Mouse (Mus musculus) embryo, embryonic 11.5 days (tissue): Measurements from ENCODE around the gene Stx4a.
"Not testable (repeated sequence)": the region's sequence is repeated elsewhere in the genome, so short reads cannot be mapped to it uniquely, and the experiment has no call there.

Experiments
- DNase-seq: peaks from one replicate; pipeline ENCODE4 v3.0.0-alpha.2; 2012; ENCODE audit warnings: low read depth, low spot score

The Stx4a gene

DNA sequence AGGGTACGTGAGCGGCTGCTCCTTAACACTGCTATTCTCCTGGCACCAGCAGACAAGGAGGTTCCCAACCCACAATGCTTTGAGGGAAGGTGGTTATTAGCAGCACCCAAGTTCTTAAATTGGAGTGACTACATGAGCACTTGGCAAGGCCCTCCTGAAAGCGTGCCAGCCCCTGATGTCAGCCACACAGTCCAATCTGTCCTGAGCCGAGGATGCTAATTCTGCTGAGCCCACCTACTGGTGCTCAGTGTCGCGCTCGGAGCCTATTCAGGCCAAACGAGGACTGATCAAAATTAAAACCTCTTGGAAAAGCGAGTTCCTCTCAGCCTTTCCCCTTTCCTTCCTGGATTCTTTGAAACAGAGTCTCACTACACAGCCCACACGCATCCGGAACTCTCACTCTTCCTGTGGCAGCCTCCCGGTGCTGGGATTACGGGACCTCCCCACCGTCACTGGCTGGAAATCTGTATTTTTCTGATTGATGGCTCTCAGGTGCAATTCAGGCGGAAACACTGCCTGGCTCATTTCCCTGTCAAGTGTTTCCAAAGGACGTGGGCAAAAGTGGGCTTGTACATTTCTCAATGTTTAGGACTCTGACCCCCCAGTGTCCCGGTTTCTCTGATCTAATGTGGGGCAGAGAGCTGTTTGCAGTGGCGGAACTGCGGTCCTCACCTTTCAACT, 9.7 kb upstream of the Stx4a start:
- no peak for DNase-seq

DNA sequence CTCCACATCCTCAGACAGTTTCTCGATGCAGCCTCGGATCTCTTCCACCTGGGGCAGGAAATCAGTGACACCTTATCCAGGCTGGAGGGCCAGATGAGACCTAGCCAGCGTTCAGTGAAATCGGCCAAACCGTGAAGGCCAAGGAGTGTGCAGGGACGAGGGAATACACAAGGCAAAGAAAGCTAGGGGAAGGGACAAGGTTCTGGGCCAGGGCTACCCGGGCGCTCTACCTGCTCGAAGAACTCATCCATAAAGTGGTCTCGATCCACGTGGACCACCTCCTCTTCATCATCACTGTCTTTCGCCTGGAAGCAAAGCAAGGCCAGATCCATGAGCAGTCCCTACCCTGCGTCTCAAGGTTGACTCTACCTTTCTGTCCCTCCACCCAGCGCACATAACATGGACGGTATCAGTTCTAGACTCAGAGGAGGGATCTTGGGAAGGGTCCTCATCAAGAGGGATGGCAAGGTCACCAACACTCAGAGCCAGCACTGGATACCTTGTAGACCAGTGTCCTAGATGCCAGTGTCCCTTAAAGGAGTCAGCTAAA, 8.9 kb upstream of the Stx4a start:
- no peak for DNase-seq

DNA sequence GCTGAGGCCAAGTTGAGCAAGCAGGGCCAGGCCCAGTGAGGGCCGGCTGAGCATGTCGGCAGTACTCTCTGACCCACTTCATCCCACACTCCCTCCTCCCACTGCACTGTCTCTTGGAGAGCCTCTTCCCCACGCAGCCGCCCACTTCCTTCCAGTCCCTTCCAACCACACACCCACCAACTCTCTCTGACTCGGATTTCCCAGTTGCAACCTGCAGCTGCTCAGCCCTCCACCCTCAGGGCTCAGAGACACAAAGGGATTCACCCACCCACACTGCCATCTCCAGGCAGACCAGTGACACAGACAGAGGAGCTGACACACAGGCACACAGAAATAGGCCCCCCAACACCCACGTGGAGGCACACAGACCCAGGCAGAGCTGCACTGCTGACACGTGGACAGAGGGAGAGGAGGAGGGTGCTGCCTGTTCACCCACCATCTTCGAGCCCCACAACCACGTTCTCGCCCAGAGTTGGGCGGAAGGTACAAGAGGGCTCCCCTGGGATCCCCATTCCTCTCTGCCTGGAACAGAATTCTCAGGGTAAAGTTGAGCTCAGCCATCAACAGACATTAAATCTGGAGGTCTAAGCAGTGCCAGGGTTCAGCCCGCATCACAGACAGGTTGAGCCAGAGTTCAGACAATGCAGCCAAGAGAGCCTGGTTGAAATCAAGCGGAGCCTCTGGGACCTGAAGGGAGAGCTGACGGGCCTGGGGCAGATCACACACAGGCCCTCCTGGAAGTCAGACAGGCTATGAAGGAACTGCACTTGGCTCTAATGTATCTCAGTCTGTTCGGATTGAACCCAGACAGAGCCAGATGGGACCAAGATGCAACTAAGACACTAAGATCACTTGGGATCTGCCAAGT, 7.9 kb upstream of the Stx4a start:
- DNase-seq, result no peak

DNA sequence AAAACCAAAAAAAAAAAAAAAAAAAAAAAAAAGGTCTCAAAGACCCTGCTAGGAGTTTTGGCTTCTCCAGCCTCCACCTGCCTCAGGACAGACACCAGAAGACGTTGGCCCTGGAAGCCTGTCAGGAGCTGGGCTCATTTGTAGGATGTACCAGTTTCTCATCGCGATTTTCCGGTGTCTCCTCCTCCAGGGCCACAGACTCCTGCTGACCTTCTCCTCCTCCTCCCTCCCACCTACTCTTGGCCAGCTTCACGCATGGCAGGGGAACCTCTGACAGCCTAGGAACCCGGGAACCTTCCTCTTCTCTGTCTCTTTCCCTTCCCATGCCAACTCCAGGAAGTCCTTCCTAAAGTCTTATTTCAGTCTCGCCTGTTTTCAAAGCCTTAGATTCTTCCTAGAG, 7.0 kb upstream of the Stx4a start:
- no peak for DNase-seq

DNA sequence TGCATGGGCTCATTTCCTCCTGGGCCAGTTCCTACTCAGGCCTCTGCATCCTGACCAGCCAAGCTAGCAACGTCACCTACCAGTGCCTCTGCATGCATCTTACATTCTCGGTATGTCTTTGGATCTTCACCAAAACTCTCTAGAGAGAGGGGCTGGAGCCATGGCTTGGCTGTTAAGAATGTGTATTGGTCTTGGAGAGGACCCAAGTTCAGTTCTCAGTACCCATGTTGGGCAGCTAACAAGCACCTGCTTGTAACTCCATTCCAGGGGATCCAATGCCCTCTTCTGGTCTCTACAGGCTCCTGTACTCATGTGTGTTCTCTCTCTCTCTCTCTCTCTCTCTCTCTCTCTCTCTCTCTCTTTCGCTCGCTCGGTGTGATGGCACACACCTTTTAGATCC, 6.3 kb upstream of the Stx4a start:
- DNase-seq, result no peak

DNA sequence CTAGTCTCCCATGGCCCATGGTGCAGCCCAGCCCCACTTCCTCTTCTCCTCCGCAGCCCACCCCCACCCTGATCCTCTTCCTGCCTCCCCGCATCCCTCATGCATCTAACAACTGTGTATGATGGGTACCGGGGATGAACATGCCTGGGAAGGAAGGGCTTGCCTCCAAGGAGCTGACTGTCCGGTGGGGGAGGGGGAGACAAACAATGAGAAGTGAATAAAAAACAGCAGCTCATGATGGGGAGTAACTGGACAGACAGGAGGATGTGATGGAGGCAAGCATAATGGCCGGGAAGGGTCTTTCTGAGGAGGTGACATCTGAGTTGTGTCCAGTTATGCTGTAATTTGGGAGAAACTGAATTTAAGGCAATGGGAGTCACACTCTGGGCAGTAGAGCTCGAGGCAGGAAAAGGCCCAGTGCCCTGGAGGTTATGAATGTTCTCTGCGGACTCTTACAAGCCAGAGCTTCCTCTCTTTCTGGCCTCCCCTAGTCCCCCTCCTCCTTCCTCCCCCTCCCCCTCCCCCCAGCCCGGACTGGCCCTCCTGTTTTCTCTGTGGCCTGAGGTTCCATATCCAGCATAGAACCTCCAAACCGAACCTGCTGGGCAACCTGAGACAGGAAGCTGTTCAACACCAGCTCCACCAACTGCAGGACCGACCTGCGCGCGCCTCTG, 3.1 kb upstream of the Stx4a start:
- DNase-seq, result no peak

DNA sequence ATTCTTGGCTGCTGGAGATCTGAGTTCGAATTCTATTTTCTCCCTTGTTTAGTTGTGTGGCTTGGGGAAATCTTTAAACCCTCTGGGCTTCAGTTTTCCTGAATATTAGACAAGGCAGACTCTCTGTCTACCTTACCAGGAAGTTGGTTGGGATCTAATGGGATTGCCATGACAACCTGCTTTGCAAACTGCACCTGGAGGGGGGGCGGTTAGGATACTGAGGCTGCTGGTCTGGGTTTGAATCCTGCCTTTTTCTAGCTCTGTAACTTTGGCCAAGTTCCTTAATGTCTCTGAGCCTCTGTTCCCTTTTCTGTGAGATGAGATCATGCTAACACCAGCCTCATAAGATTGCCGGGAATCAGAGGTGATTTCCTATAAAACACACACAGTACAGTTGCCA, 1.6 kb upstream of the Stx4a start:
- no peak for DNase-seq

DNA sequence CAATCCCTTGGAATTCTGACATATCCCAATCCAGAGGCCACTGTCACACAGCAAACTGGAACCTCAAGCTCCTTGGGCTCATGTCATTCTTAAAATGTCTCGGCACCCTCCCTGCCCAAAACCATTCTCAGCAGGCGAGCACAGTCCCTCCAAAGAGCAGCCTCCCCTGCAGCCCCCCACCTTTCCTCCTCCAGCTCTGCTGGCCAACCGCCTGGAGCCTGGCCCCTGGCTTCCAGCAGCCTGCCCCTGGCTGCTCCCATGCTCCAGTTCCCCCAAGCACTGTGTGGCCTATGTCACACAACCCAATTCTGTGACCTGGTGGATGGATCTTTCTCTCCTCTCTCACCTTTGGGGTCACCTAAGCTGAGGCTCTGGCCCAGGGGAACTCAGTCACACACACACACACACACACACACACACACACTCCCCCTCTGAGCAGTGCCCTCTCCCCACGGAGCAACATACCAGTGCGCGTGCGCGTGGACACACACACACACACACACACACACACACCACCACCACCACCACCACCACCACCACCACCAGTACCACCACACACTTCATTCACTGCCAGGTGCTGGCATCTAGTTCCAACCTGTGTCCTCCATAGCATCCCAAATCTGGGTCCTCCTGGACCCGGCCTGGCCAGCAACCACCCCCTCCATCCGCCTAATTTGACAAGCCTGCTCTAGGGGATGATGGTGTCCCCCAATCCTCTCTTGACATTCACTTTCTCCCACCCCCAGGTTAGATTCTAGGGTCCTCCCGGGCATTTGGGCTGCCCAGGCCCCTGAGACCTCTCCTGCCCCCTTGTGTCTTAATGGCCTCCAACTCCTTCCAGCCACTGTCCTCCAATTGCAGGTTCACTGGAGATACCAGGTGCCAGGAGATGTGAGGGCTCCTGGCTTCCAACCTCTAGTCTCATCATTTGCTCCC, 590 bp upstream of the Stx4a start:
- DNase-seq, result no peak

DNA sequence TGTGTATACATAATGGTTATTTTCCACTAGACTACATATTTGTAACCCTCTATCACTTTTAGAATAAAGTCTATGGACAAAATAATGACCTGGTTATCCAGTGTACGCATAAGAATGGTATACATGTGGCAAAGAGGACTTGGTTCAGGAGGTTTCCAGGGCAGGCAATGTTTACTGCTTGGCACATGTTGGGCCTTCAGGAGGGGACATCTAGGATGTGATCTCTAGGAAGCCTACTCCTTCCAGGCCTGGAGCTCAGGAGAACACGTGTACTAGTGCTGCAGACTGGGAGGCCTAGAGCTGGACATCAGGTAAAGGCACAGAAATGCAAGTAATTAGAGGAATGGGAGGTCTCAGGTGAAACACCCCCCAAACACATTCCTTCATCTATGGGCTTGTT, 11.5 kb downstream of the Stx4a start:
- no peak for DNase-seq

DNA sequence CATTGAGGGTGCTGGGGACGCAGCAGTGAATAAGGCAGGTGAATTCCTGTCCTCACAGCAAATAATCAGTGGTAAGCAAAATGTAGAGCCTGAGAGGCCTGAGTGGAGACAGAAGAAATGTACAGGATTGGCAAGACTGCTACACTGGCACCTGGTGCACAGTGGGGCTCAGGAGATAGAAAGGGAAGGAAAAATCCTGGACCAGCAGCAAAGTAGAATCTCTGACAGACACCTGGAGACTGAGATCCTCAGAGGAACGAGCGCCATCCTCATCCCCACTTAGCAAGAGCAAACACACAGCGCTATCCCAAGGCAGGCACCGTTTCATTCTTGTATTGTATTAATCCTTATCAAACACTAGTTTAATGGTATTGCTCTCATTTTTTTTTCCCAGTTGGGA, 13.4 kb downstream of the Stx4a start:
- DNase-seq, result no peak

DNA sequence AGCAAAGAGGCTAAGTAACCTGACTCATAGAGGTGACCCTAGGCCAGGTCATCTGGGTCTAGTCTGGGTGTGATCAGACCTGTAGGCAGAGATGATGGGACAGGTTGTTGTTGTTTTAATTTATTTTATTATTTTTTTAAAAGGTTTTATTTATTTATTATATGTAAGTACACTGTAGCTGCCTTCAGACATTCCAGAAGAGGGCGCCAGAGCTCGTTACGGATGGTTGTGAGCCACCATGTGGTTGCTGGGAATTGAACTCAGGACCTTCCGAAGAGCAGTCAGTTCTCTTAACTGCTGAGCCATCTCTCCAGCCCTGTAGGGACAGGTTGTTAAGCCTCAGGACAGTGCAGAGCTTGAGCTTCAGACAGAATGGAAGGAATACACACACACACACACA, 13.8 kb downstream of the Stx4a start:
- DNase-seq, result not testable (repeated sequence)

DNA sequence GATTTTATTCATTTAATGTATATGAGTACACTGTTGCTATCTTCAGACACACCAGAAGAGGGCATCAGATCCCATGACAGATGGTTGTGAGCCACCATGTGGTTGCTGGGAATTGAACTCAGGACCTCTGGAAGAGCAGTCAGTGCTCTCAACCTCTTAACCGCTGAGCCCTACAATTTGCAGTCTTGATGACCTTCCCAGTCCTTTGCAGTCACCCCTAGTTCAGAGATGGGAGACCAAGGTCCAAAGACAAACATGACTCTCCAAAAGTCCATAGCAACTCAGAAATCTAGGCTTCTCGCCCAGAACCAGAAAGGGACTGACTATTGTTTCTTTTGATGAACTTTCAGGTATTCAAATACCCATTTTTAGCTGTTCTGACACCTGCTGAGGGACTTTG, 15.9 kb downstream of the Stx4a start:
- not testable (repeated sequence) for DNase-seq

DNA sequence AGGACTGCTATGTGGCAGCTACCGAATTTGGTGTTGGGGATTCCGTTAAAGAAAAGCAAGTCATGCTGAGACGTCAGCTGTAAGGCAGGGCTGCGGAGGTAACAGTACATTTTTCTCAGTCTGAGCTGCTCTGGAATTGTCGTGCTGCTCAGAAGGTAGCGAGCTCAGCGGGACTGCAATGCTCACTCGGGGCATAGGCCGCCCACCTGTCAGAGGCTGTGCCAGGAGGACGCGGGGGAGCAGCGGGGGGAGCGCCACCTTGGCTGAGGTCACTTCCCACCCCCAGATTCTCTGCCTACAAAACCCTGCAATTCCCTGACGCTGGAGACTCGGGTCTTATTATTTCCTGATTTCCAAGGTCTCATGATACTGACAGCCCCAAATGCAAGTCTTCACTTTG, 16.8 kb downstream of the Stx4a start:
- no peak for DNase-seq

DNA sequence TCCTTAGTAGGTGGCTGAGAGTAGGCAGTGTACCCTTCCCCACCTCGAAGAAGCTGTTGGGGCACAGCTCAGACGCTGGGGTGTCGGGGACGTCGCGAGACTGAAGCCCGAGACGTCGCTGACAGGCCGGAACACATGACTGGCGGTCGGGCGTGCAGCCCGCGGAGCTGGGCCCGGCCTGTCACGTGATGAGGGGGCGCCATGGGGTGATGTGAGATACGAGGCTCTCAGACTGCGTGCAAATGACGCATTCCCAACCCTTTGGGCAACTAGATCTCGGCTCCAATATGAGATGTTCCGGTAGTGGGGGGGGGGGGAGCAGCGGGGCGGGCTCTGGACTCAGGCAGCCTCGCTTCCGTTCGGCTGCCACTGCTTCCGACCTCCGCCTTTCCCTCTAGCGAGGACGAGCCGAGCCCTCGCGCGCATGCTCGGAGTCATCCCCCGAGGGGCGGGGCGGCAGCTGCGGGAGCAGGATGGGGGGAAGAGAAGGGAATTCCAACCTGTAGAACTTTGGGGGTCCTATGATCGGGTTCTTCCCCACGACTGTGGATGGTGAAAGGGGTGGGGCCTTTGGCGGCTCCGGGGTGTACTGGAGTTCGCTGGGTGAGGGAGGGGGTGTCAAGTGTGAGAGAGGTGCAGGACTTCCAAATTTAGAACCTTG, 17.4 kb downstream of the Stx4a start:
- DNase-seq, result peak; percentile 85

DNA sequence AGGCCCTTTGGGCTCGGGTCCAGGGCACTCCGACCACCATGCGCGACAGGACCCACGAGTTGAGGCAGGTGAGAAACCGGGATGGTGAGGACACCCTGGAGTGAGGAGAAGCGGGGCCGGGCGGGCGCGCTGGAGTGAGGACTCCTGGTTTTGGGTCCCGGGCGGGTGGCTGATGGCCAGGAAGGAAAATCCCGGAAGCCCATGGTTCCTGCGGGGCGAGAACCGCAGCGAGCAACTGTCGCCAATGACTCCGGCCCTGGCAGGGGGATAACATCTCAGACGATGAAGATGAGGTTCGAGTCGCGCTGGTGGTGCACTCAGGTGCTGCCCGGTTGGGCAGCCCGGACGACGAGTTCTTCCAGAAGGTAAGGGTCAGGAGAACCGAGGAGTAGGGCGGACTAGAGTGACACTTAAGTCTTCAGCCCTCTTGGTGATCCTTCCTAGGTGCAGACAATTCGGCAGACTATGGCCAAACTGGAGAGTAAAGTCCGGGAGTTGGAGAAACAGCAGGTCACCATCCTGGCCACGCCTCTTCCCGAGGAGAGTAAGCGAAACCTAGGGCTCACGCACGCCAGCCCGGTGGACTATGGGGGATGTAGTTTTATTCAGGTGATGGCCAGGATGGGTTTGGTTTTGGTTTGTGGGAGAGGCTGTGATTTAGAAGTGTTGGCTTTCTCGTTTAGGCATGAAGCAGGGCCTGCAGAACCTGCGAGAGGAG, 18.1 kb downstream of the Stx4a start:
- peak; percentile 62 for DNase-seq

DNA sequence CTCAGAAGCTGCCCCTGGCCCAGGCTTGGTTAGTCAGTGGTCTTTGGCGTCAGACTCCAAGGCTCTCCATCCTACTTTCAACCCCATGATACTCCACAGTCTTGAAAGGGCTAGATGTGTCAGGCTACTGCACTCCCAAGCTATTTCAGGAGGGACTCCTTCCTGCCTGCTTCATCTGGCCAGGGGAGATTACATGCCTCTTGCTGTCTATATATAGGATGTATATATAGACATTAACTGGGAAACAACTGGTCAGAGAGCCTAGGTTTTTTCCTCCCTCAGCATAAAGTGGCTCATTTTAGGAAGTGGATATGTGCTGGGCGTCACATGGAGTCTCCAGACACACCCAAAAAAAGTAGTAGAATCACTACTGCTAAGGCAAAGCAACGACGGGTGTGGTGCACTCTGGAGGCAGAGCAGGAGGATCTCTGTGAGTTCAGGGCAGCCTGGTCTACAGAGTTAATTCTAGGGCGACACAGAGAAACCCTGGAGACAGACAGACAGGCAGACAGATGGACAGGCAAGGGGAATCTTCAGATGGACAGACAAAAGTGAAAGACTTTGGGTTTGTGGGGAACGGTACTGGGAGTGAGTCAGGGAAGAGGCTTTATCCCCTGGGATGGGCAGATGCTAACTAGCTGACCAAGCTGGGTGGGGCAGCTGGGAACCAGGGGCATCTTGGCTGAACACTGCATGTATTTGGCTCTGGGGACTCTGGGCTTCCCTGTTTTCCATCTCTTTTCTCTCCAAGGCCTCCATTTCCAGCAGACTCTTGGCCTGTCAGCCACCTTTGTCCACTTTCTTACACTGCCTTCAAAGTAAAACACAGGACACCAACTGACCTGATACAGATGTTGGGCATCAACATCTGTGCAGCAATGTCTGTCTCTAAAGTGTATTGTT, 26.1 kb downstream of the Stx4a start:
- no peak for DNase-seq

DNA sequence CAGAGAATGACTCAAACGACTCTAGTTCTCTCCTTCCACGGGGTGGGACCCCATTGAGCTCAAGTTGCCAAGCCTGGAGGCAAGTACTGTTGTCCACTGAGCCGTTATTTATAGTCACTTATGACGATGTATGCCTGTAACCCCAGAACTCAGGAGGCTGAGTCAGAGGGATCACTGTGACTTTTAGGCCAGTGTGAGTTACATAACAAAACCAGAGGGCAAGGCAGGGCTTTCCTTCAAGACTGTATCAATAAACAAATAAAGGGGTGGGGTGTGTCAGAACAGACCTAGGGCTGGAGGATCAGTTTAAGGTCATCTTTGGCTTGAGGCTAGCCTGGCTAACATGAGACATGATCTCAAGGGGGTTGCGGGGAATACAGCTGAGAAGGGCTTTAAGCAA, 26.8 kb downstream of the Stx4a start:
- no peak for DNase-seq

DNA sequence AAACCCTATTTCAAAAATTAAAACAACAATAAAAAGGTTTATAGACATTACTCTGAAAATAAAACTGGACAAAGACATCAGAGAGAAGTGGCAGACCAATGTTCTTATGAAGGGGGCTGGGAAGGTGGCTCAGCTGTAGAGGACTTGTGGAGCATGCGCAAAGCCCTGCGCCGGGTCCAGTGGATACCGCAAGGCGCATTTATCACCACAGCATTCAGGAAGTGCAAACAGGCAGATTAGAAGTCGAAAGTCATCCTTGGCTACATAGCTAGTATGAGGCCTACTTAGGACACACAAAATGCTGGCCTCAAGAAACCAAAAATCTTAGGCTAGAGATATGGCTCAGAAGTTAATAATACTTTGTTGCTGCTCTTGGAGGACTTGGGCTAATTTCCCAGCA, 34.2 kb downstream of the Stx4a start:
- no peak for DNase-seq

DNA sequence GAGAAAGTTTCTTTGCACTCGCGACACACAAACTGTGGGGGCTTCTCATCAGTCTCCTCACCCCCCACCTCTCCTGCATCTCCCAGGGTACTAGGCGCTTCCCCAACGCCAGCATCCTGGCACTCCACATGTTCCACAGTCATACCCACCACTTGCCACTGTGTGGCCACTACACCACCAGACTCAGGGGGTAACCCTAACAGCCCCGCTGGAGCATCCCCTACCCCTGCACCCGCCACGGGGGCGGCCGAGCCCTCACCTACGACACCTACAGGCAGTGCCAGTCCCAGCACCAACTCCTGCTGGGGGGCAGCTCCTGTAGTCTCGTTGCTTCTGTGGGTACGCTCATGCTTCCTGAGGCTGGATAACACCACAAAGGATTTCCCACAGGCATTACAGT, 42.3 kb downstream of the Stx4a start:
- DNase-seq, result no peak
